Mouse (Mus musculus) liver, embryonic 14.5 days (tissue): ENCODE measurements around the gene Nrxn1. TPM values are rescaled to one million over a fixed set of nuclear protein-coding genes. Genes with fewer than 3 reads are reported as not detected.

Source experiments
- ATAC-seq: fragments of 200-750 bp; cut with Nextera tagmentation; 2 replicates; pipeline ENCODE4 v1.8.0; 2017; ENCODE audit warnings: moderate number of reproducible peaks, mild to moderate bottlenecking, moderate library complexity; ENCODE audit not compliant: insufficient read depth
- DNase-seq, 3 experiments: peaks; one replicate each; pipeline ENCODE4 v3.0.0-alpha.2; 2012 to 2013; ENCODE audit warnings: low read depth in 3 of 3, low spot score in 3 of 3
- H3K27ac ChIP-seq: fragments of 300-500 bp; sonication (generic); 2 replicates; pipeline ENCODE4 v1.5.1; 2014; ENCODE audit warnings: moderate library complexity, mild to moderate bottlenecking, control low read depth, inconsistent platforms
- H3K27me3 ChIP-seq: fragments of 300-500 bp; sonication (generic); 2 replicates; pipeline ENCODE4 v1.6.1; 2014; ENCODE audit warnings: mild to moderate bottlenecking, low read length, moderate library complexity; ENCODE audit not compliant: control insufficient read depth, insufficient read depth
- H3K36me3 ChIP-seq: fragments of 300-500 bp; sonication (generic); replicated peaks from 2 replicates; pipeline ENCODE4 v1.6.1; 2014; ENCODE audit warnings: low read depth; ENCODE audit not compliant: control insufficient read depth, insufficient read depth
- H3K4me1 ChIP-seq, 2 experiments: fragments of 200-500 bp in 1 of 2; fragments of 300-500 bp in 1 of 2; sonication (generic) in 1 of 2; replicated peaks; 2 replicates each; pipeline ENCODE4 v1.6.1; 2012 to 2014; ENCODE audit warnings: antibody characterized with exemption in 1 of 2, inconsistent platforms in 1 of 2, low read length in 1 of 2; ENCODE audit not compliant: control insufficient read depth in 2 of 2, insufficient read depth in 2 of 2
- H3K4me2 ChIP-seq: fragments of 300-500 bp; sonication (generic); 2 replicates; pipeline ENCODE4 v1.6.1; 2014; ENCODE audit warnings: low read depth, mild to moderate bottlenecking, control low read depth, moderate library complexity
- H3K4me3 ChIP-seq, 2 experiments: fragments of 200-500 bp in 1 of 2; fragments of 300-500 bp in 1 of 2; sonication (generic) in 1 of 2; 2 replicates each; pipeline ENCODE4 v1.5.1; 2012 to 2014; ENCODE audit warnings: low read depth in 2 of 2, low read length in 2 of 2, mild to moderate bottlenecking in 2 of 2, control low read depth in 1 of 2, inconsistent platforms in 1 of 2, moderate library complexity in 1 of 2; ENCODE audit not compliant: insufficient read depth in 1 of 2
- H3K9ac ChIP-seq: fragments of 300-500 bp; sonication (generic); replicated peaks from 2 replicates; pipeline ENCODE4 v1.6.1; 2014; ENCODE audit warnings: mild to moderate bottlenecking, control low read depth, moderate library complexity
- H3K9me3 ChIP-seq: fragments of 300-500 bp; sonication (generic); 2 replicates; pipeline ENCODE4 v1.6.1; 2016; ENCODE audit warnings: low read length, mixed read lengths; ENCODE audit not compliant: control insufficient read depth
- CTCF ChIP-seq: IDR thresholded peaks from 2 replicates; pipeline ENCODE4 v1.5.1; 2016; ENCODE audit warnings: antibody characterized with exemption, low read depth, control low read depth
- EP300 ChIP-seq: IDR thresholded peaks from 2 replicates; pipeline ENCODE4 v1.6.1; 2016; ENCODE audit warnings: antibody characterized with exemption, low read depth
- WGBS: fragments of 180-500 bp; shearing (Covaris S2); extraction: QIAGEN DNeasy Blood & Tissue Kit; methylation state at CpG from one replicate; pipeline ENCODE4 v1.1.7; 2014; ENCODE audit not compliant: insufficient replicate concordance; 5-methylcytosine and 5-hydroxymethylcytosine counted together
- polyA plus RNA-seq, 2 experiments: library from polyadenylated mRNA; depleted of rRNA in 1 of 2; stranded (reverse) in 1 of 2; unstranded in 1 of 2; fragments of >200 nt; fragmentation: Nextera tagmentation in 1 of 2; extraction: Ambion mirVana in 1 of 2; gene quantifications; 2 replicates each; pipeline versions ENCODE4 v1.2.1 to v1.2.3; 2012 to 2014

Nrxn1 gene
- polyA plus RNA-seq, 2 experiments: 0.03 to 0.14 TPM

- Histone ChIP-seq H3K4me2 (no peak overlapping the region), H3K27me3 (no peaks in the 10 kb centered on the region), H3K4me3 (no peak overlapping the region), H3K4me1 (no peaks in the 10 kb centered on the region), H3K9ac (no peak overlapping the region), H3K27ac (no peak overlapping the region), H3K9me3 (no peaks in the 10 kb centered on the region), H3K36me3 (no peaks in the 10 kb centered on the region)
- TF ChIP-seq EP300 (no peak), CTCF (no peak)
- WGBS: 70% methylated on average over 2 of the region's 2 CpGs
- no peak for DNase-seq
- no peak for ATAC-seq
Observed at GRCm38 (mm10) chr17:90420757-90421156, 672.1 kb downstream of the Nrxn1 start.

DNA sequence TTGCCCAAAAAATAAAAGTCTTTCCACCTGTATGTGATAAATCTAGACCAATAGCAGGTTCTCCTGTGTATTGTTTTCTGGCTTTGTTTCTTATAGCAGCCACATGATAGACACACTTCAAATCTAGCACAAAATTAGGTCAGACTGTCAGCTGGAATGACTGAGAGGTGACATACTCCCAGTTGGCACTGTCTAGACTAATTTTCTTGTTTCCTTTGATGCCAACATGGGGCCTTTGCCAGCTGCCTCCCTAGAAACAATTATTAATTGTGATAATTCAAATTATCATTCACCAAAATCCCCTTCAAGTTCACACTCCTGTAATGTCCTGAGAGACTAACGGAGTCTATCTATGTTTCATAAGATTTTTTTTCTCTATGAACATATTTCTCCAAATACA is 673.3 kb downstream of the Nrxn1 start:
- 61% methylated on average over 1 of the region's 1 CpGs for WGBS
- H3K4me1 ChIP-seq: no peaks in the 10 kb centered on the region
- TF ChIP-seq EP300: no peak
- TF ChIP-seq CTCF: no peak

DNA sequence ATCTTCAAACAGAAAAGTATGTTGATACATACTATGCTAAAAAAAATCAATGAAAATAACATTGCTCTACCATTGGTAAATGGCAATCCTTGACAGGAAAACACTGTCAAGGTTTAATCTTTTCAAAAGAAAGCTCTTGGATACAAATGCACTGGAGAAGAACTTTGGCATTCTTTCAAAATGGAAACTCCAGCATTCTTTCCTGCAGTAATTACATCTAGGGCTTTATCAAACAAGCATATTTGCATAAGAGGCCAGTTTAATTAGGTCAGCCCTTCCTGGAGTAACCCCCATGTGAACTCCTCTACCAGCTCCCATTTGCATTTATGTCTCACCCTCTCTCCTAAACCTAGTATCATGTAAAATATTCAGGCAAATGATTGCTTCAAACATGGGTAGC is 696.5 kb downstream of the Nrxn1 start:
- Histone ChIP-seq H3K27me3 (no peaks in the 10 kb centered on the region), H3K27ac (no peak overlapping the region), H3K4me3 (no peak overlapping the region), H3K4me1 (no peaks in the 10 kb centered on the region), H3K9ac (no peak overlapping the region), H3K9me3 (no peaks in the 10 kb centered on the region), H3K36me3 (no peaks in the 10 kb centered on the region), H3K4me2 (no peak overlapping the region)
- DNase-seq (no peak), ATAC-seq (no peak)
- TF ChIP-seq EP300 (no peak), CTCF (no peak)

More for the DNA sequence above, 673.3 kb downstream of the Nrxn1 start:
- Histone ChIP-seq H3K36me3 (no peaks in the 10 kb centered on the region), H3K9ac (no peak overlapping the region), H3K27me3 (no peaks in the 10 kb centered on the region), H3K9me3 (no peaks in the 10 kb centered on the region), H3K27ac (no peak overlapping the region), H3K4me3 (no peak overlapping the region), H3K4me2 (no peak overlapping the region)
- DNase-seq: no peak
- no peak for ATAC-seq

GRCm38 (mm10) chr17:90394606-90395005 is 698.3 kb downstream of the Nrxn1 start:
- H3K36me3 ChIP-seq: no peaks in the 10 kb centered on the region
- no peaks in the 10 kb centered on the region for H3K27me3 ChIP-seq
- H3K4me2 ChIP-seq: no peak overlapping the region
- DNase-seq (no peak), ATAC-seq (no peak)
- no peak for TF ChIP-seq EP300
- TF ChIP-seq CTCF: no peak
- H3K4me3 ChIP-seq: no peak overlapping the region
- H3K9me3 ChIP-seq: no peaks in the 10 kb centered on the region
- H3K27ac ChIP-seq: no peak overlapping the region
- H3K9ac ChIP-seq: no peak overlapping the region
- 61% methylated on average over 6 of the region's 6 CpGs for WGBS
- no peaks in the 10 kb centered on the region for H3K4me1 ChIP-seq

GRCm38 (mm10) chr17:90392751-90393150 is 700.1 kb downstream of the Nrxn1 start:
- ATAC-seq (no peak), DNase-seq (no peak)
- Histone ChIP-seq H3K36me3 (no peaks in the 10 kb centered on the region), H3K9me3 (no peaks in the 10 kb centered on the region), H3K9ac (no peak overlapping the region), H3K4me3 (no peak overlapping the region), H3K4me1 (no peaks in the 10 kb centered on the region), H3K4me2 (no peak overlapping the region), H3K27ac (no peak overlapping the region), H3K27me3 (no peaks in the 10 kb centered on the region)
- TF ChIP-seq EP300 (no peak), CTCF (no peak)
- 66% methylated on average over 1 of the region's 1 CpGs for WGBS
